Mouse (Mus musculus): ENCODE measurements around the gene Reps2.

DNA sequence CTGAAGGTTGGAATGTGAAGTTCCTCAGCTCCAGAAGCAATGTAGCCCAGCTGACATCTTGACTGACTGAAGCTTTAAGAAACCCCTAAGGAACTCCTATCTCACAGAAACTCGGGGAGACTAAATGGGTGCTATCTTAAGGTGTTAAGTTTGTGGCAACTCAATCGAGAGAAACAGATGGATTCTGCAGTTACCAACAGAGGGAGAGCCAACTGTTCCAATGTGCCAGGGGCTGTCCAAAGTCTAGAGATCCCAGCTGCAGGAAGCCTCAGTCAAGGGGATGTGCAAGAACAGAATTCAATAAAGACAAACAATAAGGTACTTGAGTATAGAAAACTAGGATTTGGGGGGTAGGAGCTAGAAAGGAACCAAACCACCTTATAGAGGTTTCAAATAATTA, 8.3 kb downstream of the Reps2 start:
- TF ChIP-seq POLR2A (IDR thresholded peaks at IDR 0.05; ENCODE audit: control insufficient read depth in 1 of 2, insufficient read depth in 1 of 2, low read depth in 1 of 2, low read length in 2 of 2, poor library complexity in 1 of 2) (no peak), RCOR1 (IDR thresholded peaks at IDR 0.05; ENCODE audit: low read depth, low read length) (no peak), CTCF (IDR thresholded peaks at IDR 0.05 in 2 of 3, conservative IDR thresholded peaks at IDR 0.05 in 1 of 3; ENCODE audit: control insufficient read depth in 1 of 3, insufficient read depth in 1 of 3, low read depth in 2 of 3, low read length in 3 of 3, poor library complexity in 1 of 3, severe bottlenecking in 1 of 3) (no peak), UBTF (IDR thresholded peaks at IDR 0.05; ENCODE audit: borderline replicate concordance, insufficient read depth, low read depth, low read length) (no peak), MAZ (IDR thresholded peaks at IDR 0.05; ENCODE audit: low read depth, low read length) (no peak), MEF2A (IDR thresholded peaks at IDR 0.05; ENCODE audit: extremely low read depth, insufficient replicate concordance, low read depth, low read length, poor library complexity, severe bottlenecking) (no peak), BHLHE40 (IDR thresholded peaks at IDR 0.05; ENCODE audit: borderline replicate concordance, low read depth, low read length) (no peak), POLR2AphosphoS2 (IDR thresholded peaks at IDR 0.05; ENCODE audit: low read length) (no peak)
